Mouse (Mus musculus) hindbrain, embryonic 15.5 days (tissue): ENCODE measurements around the gene Pik3cg. TPM values are rescaled to one million over a fixed set of nuclear protein-coding genes. Genes with fewer than 3 reads are reported as not detected.

Experiments
- ATAC-seq: fragments of 200-750 bp; cut with Nextera tagmentation; 2 replicates; pipeline ENCODE4 v1.8.0; 2017; ENCODE audit warnings: low read depth, moderate number of reproducible peaks, moderate TSS enrichment; ENCODE audit not compliant: low FRiP score
- H3K27ac ChIP-seq: fragments of 300-500 bp; sonication (generic); replicated peaks from 2 replicates; pipeline ENCODE4 v1.5.1; 2015; ENCODE audit warnings: mild to moderate bottlenecking, inconsistent platforms
- H3K27me3 ChIP-seq: fragments of 300-500 bp; sonication (generic); 2 replicates; pipeline ENCODE4 v1.6.1; 2015; ENCODE audit warnings: control low read depth, inconsistent platforms
- H3K36me3 ChIP-seq: fragments of 300-500 bp; sonication (generic); 2 replicates; pipeline ENCODE4 v1.6.1; 2015; ENCODE audit warnings: control low read depth, inconsistent platforms
- H3K4me1 ChIP-seq: fragments of 300-500 bp; sonication (generic); replicated peaks from 2 replicates; pipeline ENCODE4 v1.6.1; 2015; ENCODE audit warnings: control low read depth, inconsistent platforms
- H3K4me2 ChIP-seq: fragments of 300-500 bp; sonication (generic); 2 replicates; pipeline ENCODE4 v1.6.1; 2015; ENCODE audit warnings: moderate library complexity, mild to moderate bottlenecking, inconsistent platforms
- H3K4me3 ChIP-seq: fragments of 300-500 bp; sonication (generic); 2 replicates; pipeline ENCODE4 v1.5.1; 2015; ENCODE audit warnings: mild to moderate bottlenecking, inconsistent platforms
- H3K9ac ChIP-seq: fragments of 300-500 bp; sonication (generic); 2 replicates; pipeline ENCODE4 v1.6.1; 2015; ENCODE audit warnings: inconsistent platforms
- H3K9me3 ChIP-seq: fragments of 300-500 bp; sonication (generic); 2 replicates; pipeline ENCODE4 v1.6.1; 2016; ENCODE audit warnings: control low read depth, inconsistent platforms
- WGBS: fragments of 180-500 bp; shearing (Covaris S2); methylation state at CpG from one replicate; pipeline ENCODE4 v1.1.7; 2015; 5-methylcytosine and 5-hydroxymethylcytosine counted together
- polyA plus RNA-seq: library from polyadenylated mRNA; unstranded; fragments of >200 nt; fragmentation: Nextera tagmentation; extraction: Ambion mirVana; gene quantifications from 2 replicates; pipeline ENCODE4 v1.2.1, GENCODE M21; 2015

Pik3cg gene
- polyA plus RNA-seq, 1 experiment from 2014 or later = 1.2 TPM

DNA sequence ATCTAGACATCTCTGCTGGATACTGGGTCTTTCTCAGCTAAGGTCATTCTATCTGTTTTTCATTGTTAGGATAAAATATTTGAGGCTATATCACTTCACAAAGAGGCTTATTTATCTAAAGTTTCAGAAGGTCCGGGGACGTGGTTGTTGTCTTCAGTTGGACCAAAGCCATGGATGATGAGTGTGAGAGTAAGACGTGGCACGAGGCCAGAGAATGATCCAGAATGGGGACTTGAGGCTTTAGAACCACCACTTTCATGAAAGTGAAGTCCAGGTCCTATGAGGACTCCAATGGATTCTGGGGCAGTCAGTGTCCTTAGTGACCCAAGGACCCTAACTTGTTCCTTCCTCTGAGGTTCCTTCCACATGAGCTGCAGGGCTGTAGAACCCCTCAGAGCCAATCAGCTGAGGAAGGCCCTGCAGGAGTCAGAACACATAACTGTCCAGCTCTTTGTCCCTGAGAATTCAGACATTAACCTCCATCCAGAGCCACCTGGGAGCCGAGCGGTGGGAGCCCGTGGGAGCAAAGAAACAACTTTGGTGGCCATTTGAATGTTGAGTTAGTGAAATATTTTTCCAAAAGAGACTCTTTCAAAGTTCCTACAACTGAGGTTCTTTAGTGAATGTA is 14.4 kb upstream of the Pik3cg start:
- Histone ChIP-seq H3K36me3 (no peaks in the 10 kb centered on the region), H3K4me2 (no peak overlapping the region), H3K9ac (no peak overlapping the region), H3K4me3 (no peak overlapping the region), H3K27ac (no peak overlapping the region), H3K4me1 (no peaks in the 10 kb centered on the region), H3K27me3 (no peaks in the 10 kb centered on the region), H3K9me3 (no peaks in the 10 kb centered on the region)
- 88% methylated on average over 7 of the region's 7 CpGs for WGBS
- no peak for ATAC-seq

DNA sequence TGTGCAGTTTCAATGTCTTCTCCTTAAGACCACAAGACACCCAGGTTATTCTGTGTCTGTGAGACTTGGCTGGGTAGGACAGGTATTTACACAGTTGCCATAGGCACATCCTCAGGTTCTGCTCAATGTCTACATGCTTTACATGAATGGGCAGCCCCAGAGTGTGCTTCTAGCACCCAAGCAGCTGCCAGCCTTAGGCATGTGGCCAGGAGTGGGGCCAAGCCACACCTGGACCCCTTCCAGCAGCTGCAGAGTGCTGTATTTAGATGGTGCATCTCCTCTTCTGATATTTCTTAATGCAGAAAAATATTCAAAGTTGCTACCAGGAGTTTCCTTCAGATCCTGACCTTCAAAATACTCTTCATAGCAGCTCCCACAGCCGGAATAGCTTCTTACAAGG is 11.9 kb upstream of the Pik3cg start:
- H3K9ac ChIP-seq = no peak overlapping the region
- no peak overlapping the region for H3K4me2 ChIP-seq
- 97% methylated on average over 1 of the region's 1 CpGs for WGBS
- H3K9me3 ChIP-seq = no peaks in the 10 kb centered on the region
- no peak for ATAC-seq
- H3K4me1 ChIP-seq = no peaks in the 10 kb centered on the region
- no peaks in the 10 kb centered on the region for H3K36me3 ChIP-seq
- H3K4me3 ChIP-seq = no peak overlapping the region
- H3K27me3 ChIP-seq = no peaks in the 10 kb centered on the region
- H3K27ac ChIP-seq = no peak overlapping the region

DNA sequence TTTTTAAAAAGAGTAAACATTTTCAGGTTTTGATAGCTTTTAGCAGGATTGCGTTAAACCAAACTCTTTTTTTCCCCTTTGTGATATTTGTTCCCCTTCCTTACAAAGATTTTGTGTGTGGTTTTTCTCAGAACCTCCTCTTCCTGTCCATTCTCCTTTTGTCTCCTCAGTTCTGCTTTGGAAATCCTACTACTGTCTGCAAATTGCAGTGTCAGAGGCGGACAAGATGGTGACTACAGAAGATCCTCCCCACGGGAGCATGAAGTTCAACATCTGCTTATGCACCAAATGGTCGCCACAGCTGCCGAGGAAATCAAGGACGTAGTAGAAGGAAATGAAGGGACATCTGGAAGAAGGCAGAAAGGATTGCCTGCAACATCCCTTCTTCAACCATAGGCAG is 6.7 kb upstream of the Pik3cg start:
- H3K4me3 ChIP-seq = no peak overlapping the region
- no peak for ATAC-seq
- no peaks in the 10 kb centered on the region for H3K27me3 ChIP-seq
- no peak overlapping the region for H3K4me2 ChIP-seq
- no peaks in the 10 kb centered on the region for H3K36me3 ChIP-seq
- H3K9me3 ChIP-seq = no peaks in the 10 kb centered on the region
- H3K9ac ChIP-seq = no peak overlapping the region
- WGBS = 83% methylated on average over 6 of the region's 6 CpGs
- 0 out of 2 replicates have a peak, but pooled peaks cover 5% of the 10 kb centered on the region for H3K4me1 ChIP-seq
- no peak overlapping the region for H3K27ac ChIP-seq

DNA sequence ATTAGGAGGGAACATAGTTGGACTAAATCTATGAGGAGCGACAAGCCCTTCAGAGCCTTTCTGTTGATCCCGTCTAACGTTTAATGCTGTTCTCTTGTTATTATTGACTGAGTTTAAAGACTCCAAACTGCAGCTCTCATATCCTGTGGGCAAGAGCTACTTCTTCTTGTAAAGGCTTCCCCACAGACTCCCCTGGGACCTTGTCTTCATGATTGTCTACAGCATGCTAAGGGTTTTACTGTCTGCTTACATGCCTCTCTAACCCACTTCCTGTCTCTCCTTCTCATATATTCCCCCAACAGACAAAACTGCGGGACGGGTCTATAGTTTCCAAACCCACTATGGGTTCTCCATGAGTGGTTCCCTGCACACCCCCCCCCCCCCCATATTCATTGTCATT is 4.2 kb upstream of the Pik3cg start:
- Histone ChIP-seq H3K9ac (no peak overlapping the region), H3K4me2 (no peak overlapping the region), H3K4me1 (0 out of 2 replicates have a peak, but pooled peaks cover 5% of the 10 kb centered on the region), H3K4me3 (no peak overlapping the region), H3K27ac (no peak overlapping the region), H3K27me3 (no peaks in the 10 kb centered on the region), H3K9me3 (no peaks in the 10 kb centered on the region), H3K36me3 (no peaks in the 10 kb centered on the region)
- ATAC-seq = no peak
- 91% methylated on average over 5 of the region's 5 CpGs for WGBS

DNA sequence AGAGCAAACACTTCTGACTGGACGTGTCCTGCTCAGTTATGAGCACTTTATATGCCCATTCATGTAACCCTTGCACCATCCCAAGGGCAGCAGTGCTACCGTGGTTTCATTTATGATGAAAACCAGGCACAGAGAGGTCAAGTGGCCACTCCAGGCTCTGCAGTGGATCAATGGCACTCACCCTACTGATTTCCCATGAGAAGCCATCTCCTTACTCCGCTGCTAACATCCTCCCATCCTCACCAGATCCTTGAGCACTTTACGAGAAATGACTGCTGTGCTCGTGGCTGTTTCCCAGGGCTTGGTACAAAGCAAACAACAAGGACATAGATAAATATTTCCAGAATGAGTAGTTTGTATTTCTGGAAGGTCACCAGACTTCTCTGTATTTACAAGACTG is 3.7 kb upstream of the Pik3cg start:
- Histone ChIP-seq H3K4me2 (no peak overlapping the region), H3K27ac (no peak overlapping the region), H3K4me1 (0 out of 2 replicates have a peak, but pooled peaks cover 5% of the 10 kb centered on the region), H3K36me3 (no peaks in the 10 kb centered on the region), H3K4me3 (no peak overlapping the region), H3K9me3 (no peaks in the 10 kb centered on the region), H3K27me3 (no peaks in the 10 kb centered on the region), H3K9ac (no peak overlapping the region)
- 86% methylated on average over 5 of the region's 5 CpGs for WGBS
- no peak for ATAC-seq

DNA sequence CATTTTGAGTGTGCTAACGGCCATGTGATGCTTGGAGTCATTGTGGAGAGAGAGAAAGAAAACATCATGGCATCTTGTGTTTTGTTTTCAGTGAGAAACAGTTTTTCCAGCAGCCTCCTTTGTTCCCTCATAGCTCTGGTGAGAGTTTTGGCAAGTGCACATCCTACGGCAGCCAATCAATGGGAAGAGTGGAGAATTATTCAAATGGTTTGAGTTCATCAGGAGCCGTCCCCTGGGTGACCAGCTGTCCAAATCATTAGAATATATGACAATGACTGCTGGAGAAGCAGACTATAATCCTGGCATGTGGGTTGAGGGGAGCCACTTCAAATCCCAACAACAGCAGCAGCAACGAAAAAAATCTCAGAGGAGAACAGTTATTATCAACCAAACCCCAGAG is 2.8 kb upstream of the Pik3cg start:
- H3K36me3 ChIP-seq = no peaks in the 10 kb centered on the region
- H3K27ac ChIP-seq = no peak overlapping the region; the same call in 1 of the 2 replicates
- no peaks in the 10 kb centered on the region for H3K9me3 ChIP-seq
- 26% methylated on average over 4 of the region's 4 CpGs for WGBS
- no peak overlapping the region for H3K9ac ChIP-seq
- H3K4me3 ChIP-seq = no peak overlapping the region
- ATAC-seq = peak; percentile 76
- no peak overlapping the region for H3K4me2 ChIP-seq
- no peaks in the 10 kb centered on the region for H3K27me3 ChIP-seq
- H3K4me1 ChIP-seq = 0 out of 2 replicates have a peak, but pooled peaks cover 5% of the 10 kb centered on the region

DNA sequence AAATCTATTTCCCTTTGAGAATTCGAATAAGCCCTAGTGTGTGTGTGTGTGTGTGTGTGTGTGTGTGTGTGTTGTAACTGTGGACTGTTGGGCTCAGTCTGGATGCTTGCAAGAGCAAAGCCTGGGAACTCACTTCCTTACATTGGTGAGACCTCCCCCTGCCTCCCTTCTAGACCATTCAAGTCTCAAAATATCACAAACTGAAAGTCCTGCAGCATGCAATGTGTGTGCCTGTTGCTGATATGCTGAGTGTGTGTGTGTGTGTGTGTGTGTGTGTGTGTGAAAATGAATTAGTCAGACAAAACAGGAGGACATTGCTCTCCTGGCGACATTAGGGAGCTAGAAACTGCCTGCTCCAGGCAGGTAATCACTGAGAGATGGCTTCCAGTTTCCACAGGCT is 492 bp upstream of the Pik3cg start:
- Histone ChIP-seq H3K27ac (no peak overlapping the region; the same call in 1 of the 2 replicates), H3K9me3 (no peaks in the 10 kb centered on the region), H3K27me3 (no peaks in the 10 kb centered on the region), H3K9ac (no peak overlapping the region), H3K4me3 (no peak overlapping the region), H3K36me3 (no peaks in the 10 kb centered on the region), H3K4me1 (0 out of 2 replicates have a peak, but pooled peaks cover 8% of the 10 kb centered on the region), H3K4me2 (no peak overlapping the region)
- ATAC-seq = no peak
- WGBS = 70% methylated on average over 2 of the region's 2 CpGs

DNA sequence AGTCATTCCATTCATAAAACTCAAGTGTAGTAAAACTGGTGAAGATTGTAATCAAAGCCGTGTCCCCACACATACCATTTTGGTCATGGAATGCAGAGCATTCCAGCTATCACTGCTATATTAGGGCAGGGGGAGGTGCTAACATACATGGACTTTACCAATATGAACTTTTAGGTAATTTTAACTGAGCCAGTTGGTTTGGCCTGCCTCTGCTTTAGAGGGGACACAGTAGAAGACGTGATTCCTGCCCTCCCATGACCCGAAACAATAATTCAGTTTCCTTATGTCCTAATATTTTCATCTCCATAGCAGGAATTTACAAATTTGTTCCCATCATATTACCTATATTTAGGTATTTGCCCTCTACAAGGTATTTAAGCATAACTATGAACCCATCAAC is 1.3 kb downstream of the Pik3cg start:
- Histone ChIP-seq H3K4me3 (no peak overlapping the region), H3K9me3 (no peaks in the 10 kb centered on the region), H3K36me3 (no peaks in the 10 kb centered on the region), H3K4me2 (no peak overlapping the region), H3K9ac (no peak overlapping the region), H3K27ac (no peak overlapping the region), H3K27me3 (no peaks in the 10 kb centered on the region), H3K4me1 (0 out of 2 replicates have a peak, but pooled peaks cover 11% of the 10 kb centered on the region)
- no peak for ATAC-seq
- WGBS = 90% methylated on average over 3 of the region's 3 CpGs

DNA sequence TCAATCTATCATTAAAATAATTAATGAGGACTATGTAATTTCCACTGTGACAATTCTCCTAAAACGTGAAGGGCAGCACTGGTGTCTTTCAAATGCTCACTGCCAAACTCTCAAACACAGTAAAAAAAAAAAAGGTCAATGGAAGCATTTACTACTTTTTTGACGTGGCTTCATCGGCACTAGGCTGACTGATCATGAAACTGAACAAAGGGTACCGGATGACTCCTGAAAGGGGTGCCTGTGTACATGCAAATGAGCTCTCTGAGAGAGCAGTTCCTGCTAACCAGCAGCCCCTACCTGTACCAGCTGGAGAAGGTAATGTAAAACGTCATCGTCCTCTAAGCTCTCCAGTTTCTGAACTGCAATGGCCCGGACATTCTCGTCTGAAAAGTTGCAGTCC is 4.8 kb downstream of the Pik3cg start:
- no peak overlapping the region for H3K27ac ChIP-seq
- 0 out of 2 replicates have a peak, but pooled peaks cover 7% of the 10 kb centered on the region for H3K4me1 ChIP-seq
- no peak overlapping the region for H3K4me3 ChIP-seq
- H3K9ac ChIP-seq = no peak overlapping the region
- H3K9me3 ChIP-seq = no peaks in the 10 kb centered on the region
- WGBS = 47% methylated on average over 8 of the region's 8 CpGs
- ATAC-seq = no peak
- no peaks in the 10 kb centered on the region for H3K27me3 ChIP-seq
- H3K36me3 ChIP-seq = no peaks in the 10 kb centered on the region
- H3K4me2 ChIP-seq = no peak overlapping the region

DNA sequence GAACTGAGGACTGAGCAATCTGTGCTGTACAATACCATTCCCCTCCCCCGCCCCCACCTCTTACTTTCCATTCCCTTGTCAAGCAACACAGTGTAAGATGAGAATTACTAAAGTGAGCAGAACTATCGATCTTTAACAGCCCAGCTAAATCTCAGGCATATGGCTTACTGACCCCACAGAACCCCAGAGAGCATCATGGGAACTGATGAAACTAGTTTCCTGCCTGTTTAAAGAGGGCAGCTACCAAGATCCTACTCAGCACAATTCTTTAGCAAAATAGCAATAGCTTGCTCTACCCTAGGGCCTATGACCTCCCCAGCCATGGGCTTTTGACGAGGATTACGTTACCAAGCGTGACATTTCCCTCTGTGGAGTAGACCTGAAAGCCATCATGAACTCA is 5.9 kb downstream of the Pik3cg start:
- no peak overlapping the region for H3K4me2 ChIP-seq
- H3K9me3 ChIP-seq = no peaks in the 10 kb centered on the region
- H3K36me3 ChIP-seq = no peaks in the 10 kb centered on the region
- H3K27me3 ChIP-seq = no peaks in the 10 kb centered on the region
- H3K9ac ChIP-seq = no peak overlapping the region
- H3K27ac ChIP-seq = no peak overlapping the region
- H3K4me1 ChIP-seq = 0 out of 2 replicates have a peak, but pooled peaks cover 7% of the 10 kb centered on the region
- 89% methylated on average over 5 of the region's 5 CpGs for WGBS
- ATAC-seq = no peak
- no peak overlapping the region for H3K4me3 ChIP-seq

DNA sequence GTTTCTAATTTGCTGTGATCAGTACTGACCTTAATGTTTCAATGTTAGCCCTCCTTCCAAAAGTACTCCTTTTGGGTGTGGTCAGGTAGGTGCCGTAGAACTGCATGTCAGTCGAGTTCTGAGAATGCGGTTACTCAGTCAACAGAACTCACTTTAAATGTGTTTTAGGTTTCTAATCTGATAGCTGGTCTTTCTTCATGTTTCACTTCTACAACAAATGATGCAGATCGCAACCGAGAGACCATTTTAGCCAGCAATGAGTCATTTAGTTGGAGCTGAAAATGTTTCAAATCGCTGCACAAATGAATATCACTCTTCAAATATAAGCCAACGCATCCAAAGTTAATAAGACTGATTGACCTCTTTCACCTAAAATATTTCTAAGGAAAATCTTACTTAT is 6.5 kb downstream of the Pik3cg start:
- no peaks in the 10 kb centered on the region for H3K27me3 ChIP-seq
- ATAC-seq = no peak
- H3K4me2 ChIP-seq = no peak overlapping the region
- no peaks in the 10 kb centered on the region for H3K9me3 ChIP-seq
- H3K36me3 ChIP-seq = no peaks in the 10 kb centered on the region
- H3K27ac ChIP-seq = no peak overlapping the region
- H3K4me1 ChIP-seq = 0 out of 2 replicates have a peak, but pooled peaks cover 7% of the 10 kb centered on the region
- no peak overlapping the region for H3K4me3 ChIP-seq
- 92% methylated on average over 7 of the region's 7 CpGs for WGBS
- H3K9ac ChIP-seq = no peak overlapping the region

DNA sequence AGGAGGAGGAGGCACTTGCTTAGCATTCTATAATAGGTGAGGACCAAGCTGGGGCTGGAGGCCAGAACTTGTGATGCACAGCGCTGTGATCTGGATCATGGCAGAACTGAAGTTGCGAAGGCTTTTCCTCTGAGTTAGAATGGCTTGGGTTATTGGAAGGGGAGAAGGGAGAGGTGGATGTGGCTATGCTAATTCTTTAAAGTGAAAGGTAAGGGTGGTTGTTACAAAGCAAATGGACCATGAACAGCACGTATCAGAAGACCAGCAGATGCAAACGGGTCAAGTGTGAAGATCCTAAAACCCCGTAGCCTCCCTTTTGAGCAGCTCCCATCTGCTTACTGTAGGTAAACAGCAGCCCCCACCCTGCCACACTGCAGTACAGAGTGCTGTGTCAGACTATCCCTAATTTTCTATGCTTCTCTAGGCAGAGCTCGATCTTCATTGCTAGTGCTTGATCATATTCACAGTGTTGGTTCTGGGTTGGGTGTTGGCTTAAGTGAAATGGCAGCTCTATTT is 7.3 kb downstream of the Pik3cg start:
- Histone ChIP-seq H3K4me1 (0 out of 2 replicates have a peak, but pooled peaks cover 7% of the 10 kb centered on the region), H3K9me3 (no peaks in the 10 kb centered on the region), H3K9ac (no peak overlapping the region), H3K4me3 (no peak overlapping the region), H3K27me3 (no peaks in the 10 kb centered on the region), H3K36me3 (no peaks in the 10 kb centered on the region), H3K27ac (no peak overlapping the region), H3K4me2 (no peak overlapping the region)
- WGBS = 87% methylated on average over 6 of the region's 6 CpGs
- ATAC-seq = no peak
